Mouse (Mus musculus) intestine, embryonic 15.5 days (tissue): ENCODE results near the gene Rhox8. TPM values are rescaled to one million over a fixed set of nuclear protein-coding genes. Genes with fewer than 3 reads are reported as not detected.
"Not testable (repeated sequence)": the region's sequence is repeated elsewhere in the genome, so short reads cannot be mapped to it uniquely, and the experiment has no call there.

ENCODE experiments used
- ATAC-seq: fragments of 200-750 bp; cut with Nextera tagmentation; 2 replicates; pipeline ENCODE4 v1.8.0; 2017; ENCODE audit warnings: moderate TSS enrichment, moderate library complexity
- H3K27ac ChIP-seq: fragments of 300-500 bp; sonication (generic); 2 replicates; pipeline ENCODE4 v1.5.1; 2015; ENCODE audit warnings: mild to moderate bottlenecking, inconsistent platforms
- H3K27me3 ChIP-seq: fragments of 300-500 bp; sonication (generic); replicated peaks from 2 replicates; pipeline ENCODE4 v1.6.1; 2015; ENCODE audit warnings: inconsistent platforms
- H3K36me3 ChIP-seq: fragments of 300-500 bp; sonication (generic); 2 replicates; pipeline ENCODE4 v1.6.1; 2015; ENCODE audit warnings: inconsistent platforms
- H3K4me1 ChIP-seq: fragments of 300-500 bp; sonication (generic); replicated peaks from 2 replicates; pipeline ENCODE4 v1.6.1; 2015; ENCODE audit warnings: inconsistent platforms
- H3K4me2 ChIP-seq: fragments of 300-500 bp; sonication (generic); replicated peaks from 2 replicates; pipeline ENCODE4 v1.6.1; 2015; ENCODE audit warnings: mild to moderate bottlenecking, inconsistent platforms
- H3K4me3 ChIP-seq: fragments of 300-500 bp; sonication (generic); replicated peaks from 2 replicates; pipeline ENCODE4 v1.5.1; 2015; ENCODE audit warnings: inconsistent platforms
- H3K9ac ChIP-seq: fragments of 300-500 bp; sonication (generic); 2 replicates; pipeline ENCODE4 v1.6.1; 2015; ENCODE audit warnings: inconsistent platforms
- H3K9me3 ChIP-seq: fragments of 300-500 bp; sonication (generic); 2 replicates; pipeline ENCODE4 v1.6.1; 2016; ENCODE audit warnings: inconsistent platforms
- WGBS: fragments of 180-500 bp; shearing (Covaris S2); methylation state at CpG from one replicate; pipeline ENCODE4 v1.1.7; 2015; 5-methylcytosine and 5-hydroxymethylcytosine counted together
- polyA plus RNA-seq: library from polyadenylated mRNA; unstranded; fragments of >200 nt; fragmentation: Nextera tagmentation; extraction: Ambion mirVana; gene quantifications from 2 replicates; pipeline ENCODE4 v1.2.1, GENCODE M21; 2015

Gene Rhox8
- not detected in 2 replicates for polyA plus RNA-seq

DNA sequence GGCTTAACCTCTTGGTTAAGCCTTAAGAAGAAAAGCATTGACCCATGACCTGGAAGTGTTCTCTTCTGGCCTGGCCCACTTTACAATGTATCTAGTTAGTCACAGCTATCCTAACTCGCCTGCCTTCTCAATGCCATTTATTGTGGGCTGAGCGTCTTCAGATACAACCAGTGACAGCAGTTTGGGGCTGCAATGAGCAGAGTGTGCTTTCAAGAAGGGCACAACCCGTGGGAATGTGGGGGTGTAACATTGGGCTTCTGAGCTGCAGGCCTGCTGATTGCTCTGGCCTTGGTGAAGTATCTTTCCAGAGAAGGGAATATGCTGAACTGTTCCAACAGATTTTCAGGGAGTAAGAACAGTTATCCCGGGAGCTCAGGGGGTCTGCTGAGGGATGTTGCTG lies at the start of gene Rhox8:
Gene Rhox8, minus strand, starts transcription at position 101 of the 400 bp plus-strand sequence.
- ATAC-seq = no peak
- no peak within 1 kb of the TSS for H3K4me2 ChIP-seq
- no peaks in the 10 kb centered on the region for H3K27me3 ChIP-seq
- 73% methylated on average over 4 of the region's 4 CpGs for WGBS
- no peaks in the 10 kb centered on the region for H3K9me3 ChIP-seq
- H3K4me1 ChIP-seq = no peaks in the 10 kb centered on the region
- H3K27ac ChIP-seq = no peak within 1 kb of the TSS
- H3K36me3 ChIP-seq = no peaks in the 10 kb centered on the region
- no peak within 1 kb of the TSS for H3K9ac ChIP-seq
- H3K4me3 ChIP-seq = no peak within 1 kb of the TSS

DNA sequence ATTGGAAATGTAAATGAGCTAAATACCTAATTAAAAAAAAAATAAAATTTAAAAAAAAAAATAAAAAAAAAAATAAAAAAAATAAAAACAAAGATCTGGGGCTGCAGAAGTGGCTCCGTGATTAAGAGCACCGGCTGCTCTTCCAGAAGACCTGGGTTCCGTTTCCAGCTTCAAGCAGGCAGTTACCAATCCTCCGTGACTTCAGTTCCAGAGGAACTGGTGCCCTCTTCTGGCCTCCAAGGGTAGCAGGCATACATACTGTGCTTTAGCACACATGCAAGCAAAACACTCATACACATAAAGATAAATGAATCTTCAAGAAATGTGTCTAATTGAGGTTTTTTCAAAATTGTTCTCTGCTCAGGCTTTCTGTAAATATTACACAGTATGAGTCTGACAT lies 37.6 kb upstream of the Rhox8 start:
- Histone ChIP-seq H3K4me1 (no peaks in the 10 kb centered on the region), H3K9ac (no peak overlapping the region), H3K4me2 (no peak overlapping the region), H3K27ac (no peak overlapping the region), H3K27me3 (no peaks in the 10 kb centered on the region), H3K4me3 (no peak overlapping the region), H3K36me3 (no peaks in the 10 kb centered on the region), H3K9me3 (no peaks in the 10 kb centered on the region)
- ATAC-seq = no peak
- whole genome bisulfite sequencing = 71% methylated on average over 4 of the region's 4 CpGs

DNA sequence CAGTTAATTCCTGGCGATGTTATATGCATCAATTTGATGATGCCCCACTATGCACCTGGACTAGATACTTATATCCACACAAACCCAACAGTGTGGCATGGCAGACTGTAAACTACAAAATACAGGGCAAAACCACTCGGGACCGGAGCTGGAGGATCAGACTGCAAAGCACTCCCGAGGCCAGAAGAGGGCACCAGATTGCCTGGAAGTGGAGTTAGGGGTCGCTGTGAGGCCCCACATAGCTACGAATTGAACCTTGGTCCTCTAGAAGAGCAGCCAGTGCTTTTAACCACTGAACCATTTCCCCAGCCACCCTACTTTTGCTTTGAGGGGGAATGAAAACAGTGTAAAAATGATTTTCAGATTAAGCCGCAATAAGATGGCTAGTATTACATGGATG lies 29.8 kb upstream of the Rhox8 start:
- WGBS = 54% methylated on average over 7 of the region's 7 CpGs
- Histone ChIP-seq H3K4me3 (no peak overlapping the region), H3K27me3 (no peaks in the 10 kb centered on the region), H3K9ac (no peak overlapping the region), H3K27ac (no peak overlapping the region), H3K4me1 (no peaks in the 10 kb centered on the region), H3K4me2 (no peak overlapping the region), H3K36me3 (no peaks in the 10 kb centered on the region), H3K9me3 (no peaks in the 10 kb centered on the region)
- ATAC-seq = no peak

DNA sequence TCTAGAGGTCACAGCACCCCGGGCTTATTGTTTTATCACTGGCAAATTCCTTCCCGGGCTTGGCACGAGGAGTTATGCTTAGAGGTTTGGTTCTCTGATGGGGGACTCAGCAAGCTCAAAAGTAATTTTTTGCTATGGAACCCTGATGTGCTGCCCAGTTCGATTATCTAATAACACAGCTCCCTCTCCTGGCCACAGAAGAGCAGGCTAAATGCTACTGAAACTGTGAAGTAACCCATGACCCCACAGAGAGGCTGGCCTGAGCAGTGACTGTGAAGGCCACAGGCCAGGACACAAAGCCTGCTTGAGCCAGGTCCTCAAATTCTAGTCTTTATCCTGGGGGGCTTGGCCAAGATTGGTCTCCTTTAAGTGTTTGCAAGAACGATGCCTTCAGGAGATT lies 25.0 kb upstream of the Rhox8 start:
- no peaks in the 10 kb centered on the region for H3K36me3 ChIP-seq
- ATAC-seq = no peak
- H3K9me3 ChIP-seq = no peaks in the 10 kb centered on the region
- no peak overlapping the region for H3K27ac ChIP-seq
- WGBS = 74% methylated on average over 5 of the region's 5 CpGs
- H3K4me1 ChIP-seq = no peaks in the 10 kb centered on the region
- no peak overlapping the region for H3K9ac ChIP-seq
- no peaks in the 10 kb centered on the region for H3K27me3 ChIP-seq
- no peak overlapping the region for H3K4me3 ChIP-seq
- no peak overlapping the region for H3K4me2 ChIP-seq

DNA sequence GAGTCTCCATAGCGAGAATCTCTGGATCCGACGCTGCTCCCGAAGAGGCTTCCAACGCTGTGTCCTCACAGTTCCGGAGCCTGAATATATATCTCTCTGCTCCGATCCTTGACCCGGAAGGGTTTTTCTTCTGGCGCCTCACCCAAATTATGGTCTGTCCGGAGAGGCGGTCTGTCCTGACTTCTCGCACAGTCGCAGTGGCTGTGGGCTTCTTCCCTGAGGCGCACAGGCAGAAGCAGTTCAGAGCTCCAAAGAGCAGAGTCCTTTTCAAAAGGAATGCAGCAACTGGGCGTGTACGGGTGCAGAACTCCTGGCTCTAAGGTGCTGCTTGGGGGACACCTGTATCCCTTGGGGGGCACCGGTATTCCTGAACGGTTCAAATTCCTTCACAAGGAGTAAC lies 22.9 kb upstream of the Rhox8 start, which contains the start of gene Rhox9:
Gene Rhox9, minus strand, starts transcription at position 101 of the 400 bp plus-strand sequence.
- not testable (repeated sequence) for H3K36me3 ChIP-seq, H3K27me3 ChIP-seq, H3K27ac ChIP-seq, H3K4me1 ChIP-seq, ATAC-seq, H3K4me3 ChIP-seq, H3K9ac ChIP-seq, H3K4me2 ChIP-seq, H3K9me3 ChIP-seq
- 93% methylated on average over 10 of the region's 18 CpGs for WGBS

DNA sequence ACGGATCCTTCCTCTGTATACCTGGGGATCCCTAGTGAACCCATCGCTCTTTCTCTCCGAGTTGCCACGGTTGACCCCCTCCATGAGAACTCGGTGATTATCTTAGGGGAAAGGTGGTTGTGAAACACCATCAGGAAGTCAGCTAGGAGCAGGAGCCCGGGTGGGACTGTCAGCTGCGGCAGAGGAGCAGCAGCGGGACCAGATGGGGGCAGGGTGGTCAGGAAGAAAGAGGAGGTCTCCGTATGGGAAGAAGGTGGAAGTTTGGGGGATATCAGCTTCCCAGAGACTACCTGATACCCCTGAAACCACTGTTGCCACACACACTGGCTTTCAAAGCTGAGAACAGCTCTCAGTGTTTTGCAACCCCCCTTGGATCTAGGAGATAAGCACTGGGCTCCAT lies 18.4 kb upstream of the Rhox8 start, which contains the start of gene Rhox7b:
Gene Rhox7b, minus strand, starts transcription at position 101 of the 400 bp plus-strand sequence.
- H3K4me1 ChIP-seq, H3K36me3 ChIP-seq, H3K4me3 ChIP-seq, H3K27me3 ChIP-seq, H3K9me3 ChIP-seq, H3K4me2 ChIP-seq, ATAC-seq, H3K9ac ChIP-seq, H3K27ac ChIP-seq: not testable (repeated sequence)
- 85% methylated on average over 9 of the region's 9 CpGs for WGBS

DNA sequence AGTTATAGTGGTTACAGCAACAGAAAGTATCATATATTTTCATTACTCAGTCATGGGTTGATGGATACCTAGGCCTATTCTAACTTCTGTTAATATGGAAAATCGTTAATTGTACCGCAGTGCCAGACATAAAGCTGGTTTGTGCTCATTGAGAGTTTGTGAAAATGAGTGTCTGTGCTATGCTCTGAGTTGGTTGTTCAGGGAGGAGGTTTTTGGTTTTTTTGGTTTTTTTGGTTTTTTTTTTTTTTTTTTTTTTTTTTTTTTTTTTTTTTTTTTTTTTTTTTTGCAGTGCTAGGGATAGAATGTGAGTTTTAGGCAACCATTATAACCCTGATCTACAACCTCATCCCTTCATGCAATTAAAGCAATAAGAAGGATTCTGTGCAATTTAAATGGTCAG lies 7.1 kb downstream of the Rhox8 start:
- Histone ChIP-seq H3K27me3 (no peaks in the 10 kb centered on the region), H3K27ac (no peak overlapping the region), H3K4me3 (no peak overlapping the region), H3K9me3 (no peaks in the 10 kb centered on the region), H3K9ac (no peak overlapping the region), H3K4me2 (no peak overlapping the region), H3K36me3 (no peaks in the 10 kb centered on the region), H3K4me1 (no peaks in the 10 kb centered on the region)
- 94% methylated on average over 2 of the region's 2 CpGs for WGBS
- no peak for ATAC-seq

DNA sequence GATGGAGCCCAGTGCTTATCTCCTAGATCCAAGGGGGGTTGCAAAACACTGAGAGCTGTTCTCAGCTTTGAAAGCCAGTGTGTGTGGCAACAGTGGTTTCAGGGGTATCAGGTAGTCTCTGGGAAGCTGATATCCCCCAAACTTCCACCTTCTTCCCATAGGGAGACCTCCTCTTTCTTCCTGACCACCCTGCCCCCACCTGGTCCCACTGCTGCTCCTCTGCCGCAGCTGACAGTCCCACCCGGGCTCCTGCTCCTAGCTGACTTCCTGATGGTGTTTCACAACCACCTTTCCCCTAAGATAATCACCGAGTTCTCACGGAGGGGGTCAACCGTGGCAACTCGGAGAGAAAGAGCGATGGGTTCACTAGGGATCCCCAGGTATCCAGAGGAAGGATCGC lies 47.4 kb downstream of the Rhox8 start, which contains the start of gene Rhox7a:
Gene Rhox7a, plus strand, starts transcription at position 301 of the 400 bp plus-strand sequence.
- H3K4me3 ChIP-seq, H3K27me3 ChIP-seq, ATAC-seq, H3K4me1 ChIP-seq, H3K9me3 ChIP-seq, H3K9ac ChIP-seq, H3K4me2 ChIP-seq, H3K36me3 ChIP-seq, H3K27ac ChIP-seq: not testable (repeated sequence)
- 83% methylated on average over 8 of the region's 8 CpGs for WGBS

DNA sequence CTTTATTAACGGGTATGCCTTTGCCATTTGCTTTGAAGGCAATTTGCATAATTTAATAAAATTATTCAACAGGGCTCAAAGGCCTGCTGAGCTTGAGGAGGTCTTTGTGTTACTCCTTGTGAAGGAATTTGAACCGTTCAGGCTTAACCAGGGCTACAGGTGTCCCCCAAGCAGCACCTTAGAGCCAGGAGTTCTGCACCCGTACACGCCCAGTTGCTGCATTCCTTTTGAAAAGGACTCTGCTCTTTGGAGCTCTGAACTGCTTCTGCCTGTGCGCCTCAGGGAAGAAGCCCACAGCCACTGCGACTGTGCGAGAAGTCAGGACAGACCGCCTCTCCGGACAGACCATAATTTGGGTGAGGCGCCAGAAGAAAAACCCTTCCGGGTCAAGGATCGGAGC lies 52.1 kb downstream of the Rhox8 start, which contains the start of gene Rhox6:
Gene Rhox6, plus strand, starts transcription at position 301 of the 400 bp plus-strand sequence.
- H3K4me2 ChIP-seq, H3K27ac ChIP-seq, H3K9me3 ChIP-seq, H3K27me3 ChIP-seq, H3K4me3 ChIP-seq, H3K4me1 ChIP-seq, H3K36me3 ChIP-seq, H3K9ac ChIP-seq, ATAC-seq: not testable (repeated sequence)
- 91% methylated on average over 4 of the region's 12 CpGs for WGBS

Other genes starting within 250 kb of the Rhox8 start
- gene Rhox2g, start 235.5 kb downstream of the Rhox8 start, polyA plus RNA-seq = not detected in 2 replicates
- gene Rhox4g, start 227.6 kb downstream of the Rhox8 start, polyA plus RNA-seq = not detected in 2 replicates
- not detected in 2 replicates for gene Rhox3h, start 210.2 kb downstream of the Rhox8 start, polyA plus RNA-seq
- gene Rhox2h, start 205.7 kb downstream of the Rhox8 start, polyA plus RNA-seq = not detected in 2 replicates
- 2.8 and 2.9 TPM in 2 replicates for gene Rhox5, start 74.1 kb downstream of the Rhox8 start, polyA plus RNA-seq
- 0.14 TPM in 1 of 2 replicates, not detected in the other for gene Rhox6, start 52.0 kb downstream of the Rhox8 start, polyA plus RNA-seq
- not detected in 2 replicates for gene Rhox7a, start 47.3 kb downstream of the Rhox8 start, polyA plus RNA-seq
- gene Rhox7b, start 18.3 kb upstream of the Rhox8 start, polyA plus RNA-seq = not detected in 2 replicates
- gene Rhox9, start 22.8 kb upstream of the Rhox8 start, polyA plus RNA-seq = not detected in 2 replicates
- not detected in 2 replicates for gene Btg1-ps1, start 139.9 kb upstream of the Rhox8 start, polyA plus RNA-seq
- not detected in 2 replicates for gene Btg1-ps2, start 164.2 kb upstream of the Rhox8 start, polyA plus RNA-seq
- not detected in 2 replicates for gene Rhox10, start 187.5 kb upstream of the Rhox8 start, polyA plus RNA-seq
- not detected in 2 replicates for gene Rhox11, start 206.2 kb upstream of the Rhox8 start, polyA plus RNA-seq
- not detected in 2 replicates for gene Rhox12, start 232.0 kb upstream of the Rhox8 start, polyA plus RNA-seq
- not detected in 2 replicates for gene Rhox13, start 242.3 kb upstream of the Rhox8 start, polyA plus RNA-seq